Comparison of ENCODE assay signal across 13 mouse cellular contexts in genomic region chr7:64141301-64142032, GRCm38 (mm10). TPM values are rescaled to one million over a fixed set of nuclear protein-coding genes. Genes with fewer than 3 reads are reported as not detected.
DNase-seq lines count a peak whose midpoint lies in the region; ATAC-seq and TF ChIP-seq lines count a peak whose summit lies in the region.
"Had no signal": no experiment of that assay in that cellular context is flagged by ENCODE, and none has a peak within 500 bp of the region (broad histone marks: within the 10 kb centered on the region; RNA-seq: fewer than 3 reads in every experiment).

No protein-coding gene starts in this region.

- H3K27me3 ChIP-seq in lung, postnatal 0 days (replicated peaks; ENCODE audit: insufficient read depth, low read length), result no peaks in the 10 kb centered on the region
- no peaks in the 10 kb centered on the region for H3K27me3 ChIP-seq in liver, embryonic 14.5 days (ENCODE audit: control insufficient read depth, insufficient read depth, low read length)
- H3K27me3 ChIP-seq in midbrain, embryonic 11.5 days (ENCODE audit: control insufficient read depth, insufficient read depth, low read length), result no peaks in the 10 kb centered on the region
- H3K27me3 ChIP-seq in forebrain, embryonic 15.5 days, result no peaks in the 10 kb centered on the region
- H3K27me3 ChIP-seq in forebrain, embryonic 10.5 days (ENCODE audit: poor library complexity, severe bottlenecking), result no peaks in the 10 kb centered on the region
- H3K27me3 ChIP-seq: embryonic facial prominence, embryonic 13.5 days; Patski had no signal

- H3K27ac ChIP-seq in lung, postnatal 0 days (ENCODE audit: low read length), result no peak overlapping the region
- no peak overlapping the region for H3K27ac ChIP-seq in liver, embryonic 14.5 days
- H3K27ac ChIP-seq in midbrain, embryonic 11.5 days (ENCODE audit: low read depth, low read length), result no peak overlapping the region
- H3K27ac ChIP-seq in forebrain, embryonic 15.5 days (replicated peaks), result no peak overlapping the region
- no peak overlapping the region for H3K27ac ChIP-seq in forebrain, embryonic 10.5 days
- H3K27ac ChIP-seq: embryonic facial prominence, embryonic 13.5 days; kidney, postnatal 0 days; midbrain, embryonic 10.5 days had no signal

- no peak overlapping the region for H3K9ac ChIP-seq in lung, postnatal 0 days (replicated peaks; ENCODE audit: low read depth)
- no peak overlapping the region for H3K9ac ChIP-seq in liver, embryonic 14.5 days (replicated peaks)
- no peak overlapping the region for H3K9ac ChIP-seq in midbrain, embryonic 11.5 days (ENCODE audit: low read length)
- H3K9ac ChIP-seq in forebrain, embryonic 15.5 days (replicated peaks), result no peak overlapping the region
- H3K9ac ChIP-seq: embryonic facial prominence, embryonic 13.5 days had no signal

- H3K4me1 ChIP-seq in lung, postnatal 0 days (ENCODE audit: insufficient read depth, low read depth, low read length), result no peaks in the 10 kb centered on the region
- H3K4me1 ChIP-seq in liver, embryonic 14.5 days (replicated peaks; ENCODE audit: control insufficient read depth in 2 of 2, insufficient read depth in 2 of 2, low read length in 1 of 2), result no peaks in the 10 kb centered on the region
- H3K4me1 ChIP-seq in midbrain, embryonic 11.5 days (ENCODE audit: control insufficient read depth, insufficient read depth, low read length), result 0 out of 2 replicates have a peak, but pooled peaks cover 2% of the 10 kb centered on the region
- H3K4me1 ChIP-seq in forebrain, embryonic 15.5 days, result no peaks in the 10 kb centered on the region
- peaks cover 6% of the 10 kb centered on the region for H3K4me1 ChIP-seq in forebrain, embryonic 10.5 days
- H3K4me1 ChIP-seq: embryonic facial prominence, embryonic 13.5 days had no signal

- peak; percentile 43 for ATAC-seq in lung, postnatal 0 days
- no peak for ATAC-seq in liver, embryonic 14.5 days (ENCODE audit: insufficient read depth)
- no peak for ATAC-seq in midbrain, embryonic 11.5 days (ENCODE audit: low FRiP score)
- no peak for ATAC-seq in forebrain, embryonic 15.5 days (replicated peaks)
- ATAC-seq: Patski had no signal

- no peak overlapping the region for H3K4me2 ChIP-seq in lung, postnatal 0 days (replicated peaks; ENCODE audit: low read depth, low read length)
- peak overlapping the region; percentile 22; the same call in 1 of the 2 replicates for H3K4me2 ChIP-seq in liver, embryonic 14.5 days (ENCODE audit: low read depth)
- H3K4me2 ChIP-seq in midbrain, embryonic 11.5 days, result no peak overlapping the region
- H3K4me2 ChIP-seq in forebrain, embryonic 15.5 days (replicated peaks), result no peak overlapping the region
- H3K4me2 ChIP-seq: embryonic facial prominence, embryonic 13.5 days had no signal

- no peak for TF ChIP-seq CTCF in lung, postnatal 0 days (IDR thresholded peaks at IDR 0.05)
- no peak for TF ChIP-seq CTCF in liver, embryonic 14.5 days (IDR thresholded peaks at IDR 0.05; ENCODE audit: low read depth)

- WGBS in lung, postnatal 0 days, result 78% methylated on average over 19 of the region's 19 CpGs
- 30% methylated on average over 19 of the region's 19 CpGs for WGBS in liver, embryonic 14.5 days (ENCODE audit: insufficient replicate concordance)
- WGBS in midbrain, embryonic 11.5 days, result 94% methylated on average over 19 of the region's 19 CpGs
- 93% methylated on average over 19 of the region's 19 CpGs for WGBS in forebrain, embryonic 15.5 days
- 94% methylated on average over 19 of the region's 19 CpGs for WGBS in forebrain, embryonic 10.5 days

- peak; percentile 17 for DNase-seq in lung, postnatal 0 days (ENCODE audit: low spot score)
- no peak for DNase-seq in lung, postnatal 14 days
- DNase-seq in CD8-positive naive resting alpha-beta T cell, adult 2 months (ENCODE audit: low read depth in 2 of 2, low spot score in 2 of 2), result peak; percentile 55 to 67
- DNase-seq in liver, embryonic 14.5 days (ENCODE audit: low read depth in 3 of 3, low spot score in 3 of 3), result peak in 2 of 3 experiments; percentile 2 to 29
- DNase-seq in skeletal muscle tissue, adult 2 months (ENCODE audit: low read depth, low spot score), result peak; percentile 23
- DNase-seq in midbrain, embryonic 11.5 days (ENCODE audit: low spot score, missing footprints), result no peak
- DNase-seq in forebrain, embryonic 10.5 days (ENCODE audit: extremely low spot score, low spot score), result no peak
- DNase-seq: heart, postnatal 10 days had no signal

- H3K36me3 ChIP-seq in lung, postnatal 0 days (ENCODE audit: insufficient read depth, low read length), result no peaks in the 10 kb centered on the region
- no peaks in the 10 kb centered on the region for H3K36me3 ChIP-seq in liver, embryonic 14.5 days (replicated peaks; ENCODE audit: control insufficient read depth, insufficient read depth, low read depth)
- H3K36me3 ChIP-seq in midbrain, embryonic 11.5 days (ENCODE audit: control insufficient read depth, insufficient read depth, low read length), result no peaks in the 10 kb centered on the region
- H3K36me3 ChIP-seq in forebrain, embryonic 15.5 days, result no peaks in the 10 kb centered on the region
- no peaks in the 10 kb centered on the region for H3K36me3 ChIP-seq in forebrain, embryonic 10.5 days (replicated peaks)
- H3K36me3 ChIP-seq: embryonic facial prominence, embryonic 13.5 days; midbrain, embryonic 10.5 days had no signal

- no peak for TF ChIP-seq EP300 in lung, postnatal 0 days (IDR thresholded peaks at IDR 0.05)
- TF ChIP-seq EP300 in liver, embryonic 14.5 days (IDR thresholded peaks at IDR 0.05; ENCODE audit: low read depth), result no peak

- H3K9me3 ChIP-seq in lung, postnatal 0 days (ENCODE audit: low read length), result no peaks in the 10 kb centered on the region
- no peaks in the 10 kb centered on the region for H3K9me3 ChIP-seq in liver, embryonic 14.5 days (ENCODE audit: control insufficient read depth, low read length)
- H3K9me3 ChIP-seq in midbrain, embryonic 11.5 days (ENCODE audit: control insufficient read depth, low read length), result no peaks in the 10 kb centered on the region
- no peaks in the 10 kb centered on the region for H3K9me3 ChIP-seq in forebrain, embryonic 15.5 days
- no peaks in the 10 kb centered on the region for H3K9me3 ChIP-seq in forebrain, embryonic 10.5 days
- H3K9me3 ChIP-seq: embryonic facial prominence, embryonic 13.5 days; midbrain, embryonic 10.5 days had no signal

- no peak overlapping the region for H3K4me3 ChIP-seq in lung, postnatal 0 days (ENCODE audit: low read depth, low read length)
- H3K4me3 ChIP-seq in liver, embryonic 14.5 days (ENCODE audit: insufficient read depth in 1 of 2, low read depth in 2 of 2, low read length in 2 of 2), result no peak overlapping the region
- H3K4me3 ChIP-seq in midbrain, embryonic 11.5 days (ENCODE audit: low read depth, low read length), result no peak overlapping the region
- H3K4me3 ChIP-seq in forebrain, embryonic 15.5 days, result no peak overlapping the region
- no peak overlapping the region for H3K4me3 ChIP-seq in forebrain, embryonic 10.5 days
- H3K4me3 ChIP-seq: embryonic facial prominence, embryonic 13.5 days; midbrain, embryonic 10.5 days had no signal

RNA-seq across cellular contexts. Expression of gene Trpm1, which starts 12.2 kb away (rescaled TPM):
- not detected in 2 replicates for polyA plus RNA-seq in lung, postnatal 0 days (2015; fragmentation: Nextera tagmentation; extraction: Ambion mirVana)
- polyA plus RNA-seq in liver, embryonic 14.5 days (2012; rRNA removed), result not detected in 2 replicates
- not detected in 2 replicates for polyA plus RNA-seq in liver, embryonic 14.5 days (2014; fragmentation: Nextera tagmentation; extraction: Ambion mirVana)
- 0.37 and 0.41 TPM in 2 replicates for polyA plus RNA-seq in midbrain, embryonic 11.5 days (2014; fragmentation: Nextera tagmentation; extraction: Ambion mirVana)
- 0.11 and 0.15 TPM in 2 replicates for polyA plus RNA-seq in forebrain, embryonic 15.5 days (2015; fragmentation: Nextera tagmentation; extraction: Ambion mirVana)
- 6.9 and 19.4 TPM in 2 replicates for polyA plus RNA-seq in forebrain, embryonic 10.5 days (2016; fragmentation: Nextera tagmentation; extraction: Ambion mirVana)

Comparison
In these comparisons a context has a peak if more than half of its experiments do, and no peak if none do; other contexts are left out.
1. DNase-seq: peak in lung, postnatal 0 days (single experiment), CD8-positive naive resting alpha-beta T cell, adult 2 months (2 of 2), liver, embryonic 14.5 days (2 of 3) and skeletal muscle tissue, adult 2 months (single experiment); none in lung, postnatal 14 days (single experiment), midbrain, embryonic 11.5 days (single experiment) and forebrain, embryonic 10.5 days (single experiment).